Mouse (Mus musculus): ENCODE results near the gene Pam.

DNA sequence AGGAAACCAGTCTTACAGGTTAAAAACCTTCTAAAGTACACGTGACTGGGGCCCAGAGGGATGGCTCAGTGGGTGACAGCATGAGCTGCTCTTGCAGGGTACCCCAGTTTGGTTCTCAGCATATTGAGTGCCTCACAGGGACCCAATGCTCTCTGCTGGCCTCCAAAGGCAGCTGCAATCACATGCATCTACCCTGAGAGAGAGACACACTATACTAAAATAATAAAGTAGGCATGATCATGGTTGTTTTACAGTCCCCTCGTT lies 178.5 kb downstream of the Pam start:
- TF ChIP-seq CTCF (IDR thresholded peaks at IDR 0.05; ENCODE audit: borderline replicate concordance, insufficient read depth, low read length) (no peak), POLR2A (IDR thresholded peaks at IDR 0.05; ENCODE audit: low read depth, low read length) (no peak)

Data from embryonic fibroblast, embryonic 13.5 days (primary cell).